Mouse (Mus musculus): Measurements from ENCODE around the gene Dnpep. TPM values are rescaled to one million over a fixed set of nuclear protein-coding genes. Genes with fewer than 3 reads are reported as not detected.

Gene Dnpep
- total and polyA plus RNA-seq, 2 experiments from 2014 or later: 131 to 175 TPM

- ATAC-seq (peak; percentile 76), DNase-seq (ENCODE audit: low spot score) (peak; percentile 38)
- H3K4me3 ChIP-seq (ENCODE audit: low read length): no peak overlapping the region
- no peak for TF ChIP-seq CTCF (IDR thresholded peaks at IDR 0.05; ENCODE audit: low read depth)
- no peaks in the 10 kb centered on the region for H3K9me3 ChIP-seq (ENCODE audit: low read length)
- no peak overlapping the region for H3K9ac ChIP-seq (replicated peaks; ENCODE audit: low read length)
- no peak overlapping the region for H3K27ac ChIP-seq
- H3K27me3 ChIP-seq (ENCODE audit: insufficient read depth, low read length): no peaks in the 10 kb centered on the region
- H3K4me2 ChIP-seq (ENCODE audit: low read depth, low read length): no peak overlapping the region
- no peaks in the 10 kb centered on the region for H3K36me3 ChIP-seq (ENCODE audit: insufficient read depth, low read length)
- 0 out of 2 replicates have a peak, but pooled peaks cover 1% of the 10 kb centered on the region for H3K4me1 ChIP-seq (ENCODE audit: insufficient read depth, low read length)
- 33% methylated on average over 5 of the region's 5 CpGs for WGBS
Observed at GRCm38 (mm10) chr1:75283017-75283416, 34.8 kb downstream of the Dnpep start.

- H3K27me3 ChIP-seq (ENCODE audit: insufficient read depth, low read length): no peaks in the 10 kb centered on the region
- H3K4me1 ChIP-seq (ENCODE audit: insufficient read depth, low read length): no peaks in the 10 kb centered on the region
- H3K9ac ChIP-seq (replicated peaks; ENCODE audit: low read length): peak within 1 kb of the TSS; percentile 53
- H3K4me2 ChIP-seq (ENCODE audit: low read depth, low read length): peak within 1 kb of the TSS; percentile 60
- ATAC-seq (peak; percentile 81), DNase-seq (ENCODE audit: low spot score) (peak; percentile 69)
- TF ChIP-seq CTCF (IDR thresholded peaks at IDR 0.05; ENCODE audit: low read depth): peak; percentile 13; the same call in 1 of the 2 replicates
- H3K36me3 ChIP-seq (ENCODE audit: insufficient read depth, low read length): no peaks in the 10 kb centered on the region
- WGBS: 4% methylated on average over 13 of the region's 13 CpGs
- H3K27ac ChIP-seq: peak within 1 kb of the TSS; percentile 54
- peak within 1 kb of the TSS; percentile 46 for H3K4me3 ChIP-seq (ENCODE audit: low read length)
- H3K9me3 ChIP-seq (ENCODE audit: low read length): no peaks in the 10 kb centered on the region
Observed at GRCm38 (mm10) chr1:75278228-75278627, 39.6 kb downstream of the Dnpep start, which contains the start of gene Resp18. Gene Resp18 (minus strand): TSS chr1:75278415.

- no peaks in the 10 kb centered on the region for H3K27me3 ChIP-seq (ENCODE audit: insufficient read depth, low read length)
- H3K9ac ChIP-seq (replicated peaks; ENCODE audit: low read length): peak overlapping the region; percentile 53
- no peaks in the 10 kb centered on the region for H3K4me1 ChIP-seq (ENCODE audit: insufficient read depth, low read length)
- ATAC-seq: peak; percentile 85
- H3K9me3 ChIP-seq (ENCODE audit: low read length): no peaks in the 10 kb centered on the region
- peak; percentile 68 for DNase-seq (ENCODE audit: low spot score)
- H3K4me3 ChIP-seq (ENCODE audit: low read length): peak overlapping the region; percentile 46
- peak overlapping the region; percentile 60 for H3K4me2 ChIP-seq (ENCODE audit: low read depth, low read length)
- no peak for TF ChIP-seq CTCF (IDR thresholded peaks at IDR 0.05; ENCODE audit: low read depth)
- whole genome bisulfite sequencing: 3% methylated on average over 23 of the region's 23 CpGs
- no peaks in the 10 kb centered on the region for H3K36me3 ChIP-seq (ENCODE audit: insufficient read depth, low read length)
- peak overlapping the region; percentile 54; the same call in 1 of the 2 replicates for H3K27ac ChIP-seq
Observed at GRCm38 (mm10) chr1:75277195-75278188, 40.3 kb downstream of the Dnpep start.

GRCm38 (mm10) chr1:75264091-75264880, 53.5 kb downstream of the Dnpep start, which contains the start of gene Ptprn:
Gene Ptprn (minus strand): TSS chr1:75264502.
- peak within 1 kb of the TSS; percentile 55 for H3K27ac ChIP-seq
- H3K4me1 ChIP-seq (ENCODE audit: insufficient read depth, low read length): no peaks in the 10 kb centered on the region
- peak; percentile 86 for ATAC-seq
- H3K4me2 ChIP-seq (ENCODE audit: low read depth, low read length): peak within 1 kb of the TSS; percentile 64
- peak; percentile 82 for DNase-seq (ENCODE audit: low spot score)
- 11% methylated on average over 30 of the region's 32 CpGs for WGBS
- no peaks in the 10 kb centered on the region for H3K9me3 ChIP-seq (ENCODE audit: low read length)
- H3K4me3 ChIP-seq (ENCODE audit: low read length): peak within 1 kb of the TSS; percentile 60
- peaks cover 6% of the 10 kb centered on the region for H3K27me3 ChIP-seq (ENCODE audit: insufficient read depth, low read length)
- H3K36me3 ChIP-seq (ENCODE audit: insufficient read depth, low read length): no peaks in the 10 kb centered on the region
- peak within 1 kb of the TSS; percentile 57 for H3K9ac ChIP-seq (replicated peaks; ENCODE audit: low read length)
- TF ChIP-seq CTCF (IDR thresholded peaks at IDR 0.05; ENCODE audit: low read depth): peak; percentile 27

- ATAC-seq: peak; percentile 80
- no peaks in the 10 kb centered on the region for H3K36me3 ChIP-seq (ENCODE audit: insufficient read depth, low read length)
- peak overlapping the region; percentile 55 for H3K27ac ChIP-seq
- peak overlapping the region; percentile 64 for H3K4me2 ChIP-seq (ENCODE audit: low read depth, low read length)
- no peak for TF ChIP-seq CTCF (IDR thresholded peaks at IDR 0.05; ENCODE audit: low read depth)
- no peaks in the 10 kb centered on the region for H3K4me1 ChIP-seq (ENCODE audit: insufficient read depth, low read length)
- DNase-seq (ENCODE audit: low spot score): peak; percentile 66
- peak overlapping the region; percentile 60 for H3K4me3 ChIP-seq (ENCODE audit: low read length)
- no peaks in the 10 kb centered on the region for H3K9me3 ChIP-seq (ENCODE audit: low read length)
- H3K9ac ChIP-seq (replicated peaks; ENCODE audit: low read length): peak overlapping the region; percentile 57
- under 1% methylated on average over 39 of the region's 40 CpGs for WGBS
- H3K27me3 ChIP-seq (ENCODE audit: insufficient read depth, low read length): peaks cover 6% of the 10 kb centered on the region
Observed at GRCm38 (mm10) chr1:75262969-75263951, 54.5 kb downstream of the Dnpep start.

All from hindbrain, postnatal 0 days (tissue).